Mouse (Mus musculus) testis, adult 2 months (tissue): Measurements from ENCODE around the gene Rbp7. TPM values are rescaled to one million over a fixed set of nuclear protein-coding genes. Genes with fewer than 3 reads are reported as not detected.

Source experiments
- H3K27ac ChIP-seq: fragments of 200-500 bp; 2 replicates; pipeline ENCODE4 v1.5.1; 2012; ENCODE audit warnings: low read depth, low read length; ENCODE audit not compliant: control insufficient read depth, insufficient read depth
- H3K27me3 ChIP-seq: fragments of 200-500 bp; 2 replicates; pipeline ENCODE4 v1.6.1; 2012; ENCODE audit warnings: mild to moderate bottlenecking, low read length, moderate library complexity; ENCODE audit not compliant: control insufficient read depth, insufficient read depth
- H3K36me3 ChIP-seq: fragments of 200-500 bp; 2 replicates; pipeline ENCODE4 v1.6.1; 2012; ENCODE audit warnings: mild to moderate bottlenecking, low read length; ENCODE audit not compliant: control insufficient read depth, insufficient read depth
- H3K4me1 ChIP-seq: fragments of 200-500 bp; 2 replicates; pipeline ENCODE4 v1.6.1; 2012; ENCODE audit warnings: low read length; ENCODE audit not compliant: control insufficient read depth, insufficient read depth
- H3K4me3 ChIP-seq: fragments of 200-500 bp; 2 replicates; pipeline ENCODE4 v1.5.1; 2012; ENCODE audit warnings: low read depth, mild to moderate bottlenecking, low read length, moderate library complexity, mixed read lengths; ENCODE audit not compliant: control insufficient read depth
- CTCF ChIP-seq: fragments of 200-500 bp; IDR thresholded peaks from 2 replicates; pipeline ENCODE4 v1.5.1; 2012; ENCODE audit warnings: low read depth, mild to moderate bottlenecking, inconsistent platforms, low read length, moderate library complexity; ENCODE audit not compliant: control insufficient read depth, insufficient read depth, insufficient replicate concordance
- POLR2A ChIP-seq: fragments of 200-500 bp; IDR thresholded peaks from 2 replicates; pipeline ENCODE4 v1.6.1; 2012; ENCODE audit warnings: low read depth, mild to moderate bottlenecking, inconsistent platforms, low read length, moderate library complexity; ENCODE audit not compliant: control insufficient read depth
- polyA plus RNA-seq: library from polyadenylated mRNA; depleted of rRNA; stranded (reverse); fragments of >200 nt; gene quantifications from 2 replicates; pipeline ENCODE4 v1.2.3, GENCODE M21; 2012; rRNA removed

Gene Rbp7
- polyA plus RNA-seq, 1 experiment, result 0.33 TPM

DNA sequence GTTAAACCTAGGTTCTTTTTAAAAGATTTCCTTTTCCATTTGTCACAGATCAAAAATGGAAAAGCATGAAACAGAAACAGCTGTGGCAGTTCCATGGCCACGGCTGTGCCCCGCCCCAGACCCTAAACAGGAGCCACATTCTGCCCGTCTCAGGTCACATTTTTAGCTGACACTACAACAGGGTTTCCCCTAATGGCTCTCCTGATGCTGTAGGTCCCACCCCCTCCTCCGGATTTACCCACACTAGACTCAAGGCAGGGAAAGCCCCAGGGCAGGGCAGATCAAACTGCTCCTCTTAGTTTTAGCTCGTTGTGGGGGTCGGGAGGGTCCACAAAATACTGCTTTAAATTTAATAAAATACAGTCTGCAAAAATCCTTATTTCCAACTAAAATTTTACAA lies 51.7 kb downstream of the Rbp7 start:
- Histone ChIP-seq H3K27ac (no peak overlapping the region), H3K4me3 (no peak overlapping the region), H3K36me3 (no peaks in the 10 kb centered on the region), H3K4me1 (no peaks in the 10 kb centered on the region), H3K27me3 (no peaks in the 10 kb centered on the region)
- TF ChIP-seq CTCF (no peak), POLR2A (no peak)

DNA sequence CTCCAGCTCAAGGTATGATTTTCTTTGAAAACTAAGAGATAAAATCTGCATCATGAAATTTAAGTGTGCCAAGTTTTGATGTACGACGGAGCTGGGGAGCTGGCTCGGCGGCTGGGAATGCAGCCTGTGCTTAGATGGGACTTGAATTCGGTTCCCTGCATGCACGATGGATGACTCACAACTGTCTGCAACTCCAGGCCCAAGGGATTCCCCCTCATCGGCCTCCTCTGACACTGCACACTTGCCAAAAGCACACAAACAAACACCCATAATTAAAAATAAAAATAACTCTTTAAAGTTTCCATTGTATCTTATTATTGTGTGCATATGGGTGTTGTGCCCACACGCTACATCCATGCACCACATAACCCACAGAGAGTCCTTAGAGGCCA lies 53.2 kb downstream of the Rbp7 start:
- TF ChIP-seq CTCF (no peak), POLR2A (no peak)
- no peak overlapping the region for H3K27ac ChIP-seq
- no peaks in the 10 kb centered on the region for H3K27me3 ChIP-seq
- H3K36me3 ChIP-seq, result no peaks in the 10 kb centered on the region
- no peak overlapping the region for H3K4me3 ChIP-seq
- H3K4me1 ChIP-seq, result no peaks in the 10 kb centered on the region

DNA sequence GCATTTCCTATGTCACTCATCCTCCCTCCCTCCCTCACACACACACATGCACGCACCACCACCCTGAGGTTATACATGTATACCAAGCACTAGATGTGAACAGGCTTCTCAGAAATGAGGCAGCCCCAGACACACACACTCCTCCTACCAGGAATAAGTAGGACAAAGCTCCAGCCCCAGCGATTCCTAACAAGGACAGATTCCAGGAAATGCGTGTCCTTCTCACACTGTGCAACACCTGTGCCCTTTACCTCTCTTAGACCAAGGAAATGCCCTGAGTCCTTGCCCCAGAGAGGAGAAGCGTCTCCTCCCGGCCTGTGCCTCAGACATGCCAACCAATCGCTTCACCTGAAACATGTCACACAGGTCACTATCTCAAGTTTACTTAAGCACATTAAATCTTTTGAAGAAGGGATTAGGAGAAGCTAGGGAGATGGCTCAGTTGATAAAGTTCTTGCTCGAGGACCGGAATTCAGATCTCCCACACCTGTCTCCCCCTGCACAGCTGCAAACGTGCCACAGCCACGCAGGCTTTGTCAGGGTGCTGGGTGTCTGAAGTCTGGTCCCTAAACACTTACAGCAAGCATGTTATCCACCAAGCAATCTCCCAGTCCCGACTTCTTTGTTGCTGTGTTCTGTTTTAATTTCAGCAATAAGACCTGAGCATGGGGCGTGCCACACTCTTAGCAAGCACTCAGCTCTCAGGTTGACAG lies 53.7 kb downstream of the Rbp7 start:
- Histone ChIP-seq H3K4me1 (no peaks in the 10 kb centered on the region), H3K27ac (no peak overlapping the region), H3K27me3 (no peaks in the 10 kb centered on the region), H3K4me3 (no peak overlapping the region), H3K36me3 (no peaks in the 10 kb centered on the region)
- TF ChIP-seq CTCF (no peak), POLR2A (no peak)

Other genes with a start within 250 kb of the Rbp7 start
- 24.9 and 25.9 TPM in 2 replicates for gene Kif1b, start 147.3 kb downstream of the Rbp7 start, polyA plus RNA-seq
- 36.5 and 40.4 TPM in 2 replicates for gene Ube4b, start 28.2 kb downstream of the Rbp7 start, polyA plus RNA-seq
- 0.60 and 1.3 TPM in 2 replicates for gene Tmem274, start 22.4 kb upstream of the Rbp7 start, polyA plus RNA-seq
- 29.0 and 30.2 TPM in 2 replicates for gene Nmnat1, start 30.2 kb upstream of the Rbp7 start, polyA plus RNA-seq
- 17.8 and 20.9 TPM in 2 replicates for gene Lzic, start 30.3 kb upstream of the Rbp7 start, polyA plus RNA-seq
- 4.1 and 4.7 TPM in 2 replicates for gene Ctnnbip1, start 63.3 kb upstream of the Rbp7 start, polyA plus RNA-seq
- 11.3 and 13.0 TPM in 2 replicates for gene Clstn1, start 131.5 kb upstream of the Rbp7 start, polyA plus RNA-seq
- gene Pik3cd, start 247.6 kb upstream of the Rbp7 start, polyA plus RNA-seq, result 27.7 and 28.5 TPM in 2 replicates